Mouse (Mus musculus) neural tube, embryonic 13.5 days (tissue): ENCODE measurements around the gene Gm4312. TPM values are rescaled to one million over a fixed set of nuclear protein-coding genes. Genes with fewer than 3 reads are reported as not detected.
"Not testable (repeated sequence)": the region's sequence is repeated elsewhere in the genome, so short reads cannot be mapped to it uniquely, and the experiment has no call there.

Experiments used
- ATAC-seq: fragments of 200-750 bp; cut with Nextera tagmentation; 2 replicates; pipeline ENCODE4 v1.8.0; 2017; ENCODE audit warnings: low read depth, mild to moderate bottlenecking, moderate TSS enrichment, moderate library complexity
- H3K27ac ChIP-seq: fragments of 300-500 bp; sonication (generic); replicated peaks from 2 replicates; pipeline ENCODE4 v1.5.1; 2015; ENCODE audit warnings: moderate library complexity, mild to moderate bottlenecking, inconsistent platforms
- H3K27me3 ChIP-seq: fragments of 300-500 bp; sonication (generic); 2 replicates; pipeline ENCODE4 v1.6.1; 2015; ENCODE audit warnings: mild to moderate bottlenecking, inconsistent platforms
- H3K36me3 ChIP-seq: fragments of 300-500 bp; sonication (generic); 2 replicates; pipeline ENCODE4 v1.6.1; 2015; ENCODE audit warnings: mild to moderate bottlenecking, inconsistent platforms
- H3K4me1 ChIP-seq: fragments of 300-500 bp; sonication (generic); replicated peaks from 2 replicates; pipeline ENCODE4 v1.6.1; 2015; ENCODE audit warnings: inconsistent platforms
- H3K4me2 ChIP-seq: fragments of 300-500 bp; sonication (generic); 2 replicates; pipeline ENCODE4 v1.6.1; 2015; ENCODE audit warnings: inconsistent platforms, mild to moderate bottlenecking, moderate library complexity
- H3K4me3 ChIP-seq: fragments of 300-500 bp; sonication (generic); 2 replicates; pipeline ENCODE4 v1.5.1; 2015; ENCODE audit warnings: mild to moderate bottlenecking, inconsistent platforms
- H3K9ac ChIP-seq: fragments of 300-500 bp; sonication (generic); 2 replicates; pipeline ENCODE4 v1.6.1; 2015; ENCODE audit warnings: moderate library complexity, mild to moderate bottlenecking, inconsistent platforms
- H3K9me3 ChIP-seq: fragments of 300-500 bp; sonication (generic); 2 replicates; pipeline ENCODE4 v1.6.1; 2016; ENCODE audit warnings: inconsistent platforms
- WGBS: fragments of 180-500 bp; shearing (Covaris S2); methylation state at CpG from one replicate; pipeline ENCODE4 v1.1.7; 2015; 5-methylcytosine and 5-hydroxymethylcytosine counted together
- polyA plus RNA-seq: library from polyadenylated mRNA; unstranded; fragments of >200 nt; fragmentation: Nextera tagmentation; extraction: Ambion mirVana; gene quantifications from 2 replicates; pipeline ENCODE4 v1.2.1, GENCODE M21; 2015

The Gm4312 gene
- not detected in 2 replicates for polyA plus RNA-seq

DNA sequence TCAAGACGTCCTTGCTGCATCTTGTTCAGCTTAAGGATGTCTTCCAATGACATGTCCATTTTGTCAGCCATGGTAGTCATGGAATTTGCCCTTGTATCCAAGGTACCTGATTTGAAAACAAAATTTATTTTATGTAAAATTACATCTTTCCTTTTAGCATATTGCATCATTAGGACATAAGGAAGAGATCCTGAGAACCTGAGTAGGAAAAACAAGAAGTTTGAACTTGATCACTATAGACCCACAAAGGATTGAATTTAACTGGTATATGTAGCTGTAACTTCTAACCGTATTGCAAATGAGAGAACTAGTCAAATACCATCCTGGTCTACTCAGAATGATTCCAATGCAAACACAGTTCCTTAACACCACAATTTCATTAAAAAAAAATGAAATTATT, at the start of gene Gm4312:
Gene Gm4312, minus strand, starts transcription at position 101 of the 400 bp plus-strand sequence.
- not testable (repeated sequence) for H3K4me1 ChIP-seq, H3K27ac ChIP-seq, H3K4me3 ChIP-seq, H3K4me2 ChIP-seq, H3K9me3 ChIP-seq, H3K27me3 ChIP-seq, ATAC-seq, H3K36me3 ChIP-seq, H3K9ac ChIP-seq
- WGBS, result no CpG with 5 or more reads among the region's 2 CpGs

DNA sequence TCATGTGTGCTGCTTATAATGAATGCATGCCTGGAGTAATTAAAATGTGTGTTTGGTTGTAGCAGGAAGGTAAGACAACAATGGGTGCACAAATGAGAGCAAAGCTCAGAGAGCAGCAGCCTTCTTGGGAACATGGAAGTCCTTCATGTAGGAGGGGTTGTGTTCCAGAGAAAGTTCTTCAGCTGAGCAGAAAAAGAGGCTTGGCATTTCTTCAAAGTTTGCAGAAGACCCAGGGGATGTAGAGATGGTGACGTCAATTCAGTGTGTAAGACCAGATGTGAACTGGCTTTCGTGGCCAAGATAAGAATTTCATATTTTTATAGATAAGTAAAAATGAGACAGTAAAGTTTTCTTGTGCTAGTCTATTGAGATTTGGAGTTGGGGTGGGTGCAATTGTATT, 45.2 kb upstream of the Gm4312 start:
- no peak overlapping the region for H3K4me3 ChIP-seq
- H3K9me3 ChIP-seq, result no peaks in the 10 kb centered on the region
- 86% methylated on average over 2 of the region's 2 CpGs for WGBS
- H3K4me1 ChIP-seq, result no peaks in the 10 kb centered on the region
- no peak overlapping the region for H3K27ac ChIP-seq
- H3K4me2 ChIP-seq, result no peak overlapping the region
- no peaks in the 10 kb centered on the region for H3K36me3 ChIP-seq
- ATAC-seq, result no peak
- H3K27me3 ChIP-seq, result no peaks in the 10 kb centered on the region
- no peak overlapping the region for H3K9ac ChIP-seq

DNA sequence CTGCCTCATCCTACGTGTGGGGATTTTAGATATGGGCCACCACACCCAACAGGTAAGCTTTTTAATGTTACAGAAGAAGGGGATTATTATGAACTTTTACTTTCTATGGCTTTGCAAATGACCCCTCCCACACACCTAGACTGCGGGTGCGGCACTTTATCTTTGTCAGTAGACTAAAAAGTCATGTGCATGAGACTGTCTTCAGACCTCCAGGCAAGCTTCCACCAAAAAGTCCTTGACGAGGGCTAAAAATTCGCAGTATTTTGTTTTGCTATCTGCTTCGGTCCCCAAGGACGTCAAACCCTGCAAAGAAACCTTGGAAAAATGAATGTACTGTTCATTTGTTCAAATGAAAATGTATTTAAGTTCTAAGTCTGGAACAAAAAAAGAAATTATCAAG, 33.2 kb upstream of the Gm4312 start:
- 89% methylated on average over 7 of the region's 7 CpGs for WGBS
- Histone ChIP-seq H3K36me3 (no peaks in the 10 kb centered on the region), H3K4me1 (no peaks in the 10 kb centered on the region), H3K27me3 (no peaks in the 10 kb centered on the region), H3K9me3 (no peaks in the 10 kb centered on the region), H3K4me3 (no peak overlapping the region), H3K9ac (no peak overlapping the region), H3K27ac (no peak overlapping the region), H3K4me2 (no peak overlapping the region)
- ATAC-seq, result no peak

DNA sequence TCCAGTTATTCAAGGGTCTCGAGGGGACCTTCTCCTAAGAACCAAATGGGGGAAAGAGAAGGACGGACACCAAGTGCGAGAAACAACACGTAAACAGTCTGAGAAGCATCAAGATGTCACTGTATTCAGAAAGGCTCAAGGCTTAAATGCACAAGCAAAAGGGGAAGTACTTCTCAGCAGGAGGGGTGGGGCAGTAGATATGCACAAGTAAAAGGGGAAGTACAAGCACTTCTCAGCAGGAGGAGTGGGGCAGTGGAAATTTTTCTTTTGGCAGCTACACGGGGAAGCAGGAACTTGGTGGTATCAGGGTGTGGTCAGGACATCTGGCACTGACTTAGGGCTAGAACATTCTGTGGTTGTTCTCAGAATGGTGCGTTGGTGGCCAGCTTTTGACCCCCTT, 19.9 kb upstream of the Gm4312 start:
- not testable (repeated sequence) for H3K27ac ChIP-seq, H3K36me3 ChIP-seq, H3K9ac ChIP-seq, ATAC-seq, H3K9me3 ChIP-seq, H3K27me3 ChIP-seq, H3K4me3 ChIP-seq, H3K4me1 ChIP-seq, H3K4me2 ChIP-seq
- whole genome bisulfite sequencing, result 90% methylated on average over 6 of the region's 6 CpGs

DNA sequence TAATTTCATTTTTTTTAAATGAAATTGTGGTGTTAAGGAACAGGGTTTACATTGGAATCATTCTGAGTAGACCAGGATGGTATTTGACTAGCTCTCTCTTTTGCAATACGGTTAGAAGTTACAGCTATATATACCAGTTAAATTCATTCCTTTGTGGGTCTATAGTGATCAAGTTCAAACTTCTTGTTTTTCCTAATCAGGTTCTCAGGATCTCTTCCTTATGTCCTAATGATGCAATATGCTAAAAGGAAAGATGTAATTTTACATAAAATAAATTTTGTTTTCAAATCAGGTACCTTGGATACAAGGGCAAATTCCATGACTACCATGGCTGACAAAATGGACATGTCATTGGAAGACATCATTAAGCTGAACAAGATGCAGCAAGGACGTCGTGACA, 21.3 kb downstream of the Gm4312 start, which contains the start of gene Gm4307:
Gene Gm4307, plus strand, starts transcription at position 301 of the 400 bp plus-strand sequence.
- not testable (repeated sequence) for H3K4me3 ChIP-seq, H3K9me3 ChIP-seq, H3K9ac ChIP-seq, ATAC-seq, H3K27me3 ChIP-seq, H3K4me1 ChIP-seq, H3K4me2 ChIP-seq, H3K36me3 ChIP-seq, H3K27ac ChIP-seq
- no CpG with 5 or more reads among the region's 3 CpGs for WGBS

DNA sequence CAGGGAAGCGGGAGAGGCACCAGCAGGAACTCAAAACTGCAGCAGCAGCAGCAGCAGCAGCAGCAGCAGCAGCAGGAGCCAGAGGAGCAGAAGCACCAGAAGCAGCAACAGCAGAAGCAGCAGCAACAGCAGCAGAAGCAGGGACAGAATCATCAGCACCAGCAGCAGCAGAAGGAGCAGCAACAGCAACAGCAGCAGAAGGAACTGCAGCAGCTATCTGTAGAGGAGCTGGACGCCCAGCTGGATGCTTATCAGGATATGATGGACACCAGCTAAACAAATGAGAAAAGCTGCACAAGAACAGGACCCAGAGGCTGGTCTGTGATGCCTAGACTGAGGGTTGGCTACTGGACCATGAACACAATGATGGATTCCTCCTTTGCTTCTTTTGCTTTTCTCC, 25.5 kb downstream of the Gm4312 start:
- not testable (repeated sequence) for ATAC-seq, H3K9me3 ChIP-seq, H3K9ac ChIP-seq, H3K4me3 ChIP-seq, H3K27ac ChIP-seq, H3K36me3 ChIP-seq, H3K27me3 ChIP-seq, H3K4me1 ChIP-seq, H3K4me2 ChIP-seq
- WGBS, result 63% methylated on average over 1 of the region's 2 CpGs

DNA sequence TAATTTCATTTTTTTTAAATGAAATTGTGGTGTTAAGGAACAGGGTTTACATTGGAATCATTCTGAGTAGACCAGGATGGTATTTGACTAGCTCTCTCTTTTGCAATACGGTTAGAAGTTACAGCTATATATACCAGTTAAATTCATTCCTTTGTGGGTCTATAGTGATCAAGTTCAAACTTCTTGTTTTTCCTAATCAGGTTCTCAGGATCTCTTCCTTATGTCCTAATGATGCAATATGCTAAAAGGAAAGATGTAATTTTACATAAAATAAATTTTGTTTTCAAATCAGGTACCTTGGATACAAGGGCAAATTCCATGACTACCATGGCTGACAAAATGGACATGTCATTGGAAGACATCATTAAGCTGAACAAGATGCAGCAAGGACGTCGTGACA, 31.6 kb downstream of the Gm4312 start, which contains the start of gene Gm4305:
Gene Gm4305, plus strand, starts transcription at position 301 of the 400 bp plus-strand sequence.
- H3K4me2 ChIP-seq, H3K9ac ChIP-seq, H3K4me3 ChIP-seq, H3K27me3 ChIP-seq, H3K27ac ChIP-seq, H3K9me3 ChIP-seq, H3K4me1 ChIP-seq, ATAC-seq, H3K36me3 ChIP-seq: not testable (repeated sequence)
- no CpG with 5 or more reads among the region's 3 CpGs for WGBS

DNA sequence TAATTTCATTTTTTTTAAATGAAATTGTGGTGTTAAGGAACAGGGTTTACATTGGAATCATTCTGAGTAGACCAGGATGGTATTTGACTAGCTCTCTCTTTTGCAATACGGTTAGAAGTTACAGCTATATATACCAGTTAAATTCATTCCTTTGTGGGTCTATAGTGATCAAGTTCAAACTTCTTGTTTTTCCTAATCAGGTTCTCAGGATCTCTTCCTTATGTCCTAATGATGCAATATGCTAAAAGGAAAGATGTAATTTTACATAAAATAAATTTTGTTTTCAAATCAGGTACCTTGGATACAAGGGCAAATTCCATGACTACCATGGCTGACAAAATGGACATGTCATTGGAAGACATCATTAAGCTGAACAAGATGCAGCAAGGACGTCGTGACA, 36.7 kb downstream of the Gm4312 start, which contains the start of gene Gm4303:
Gene Gm4303, plus strand, starts transcription at position 301 of the 400 bp plus-strand sequence.
- H3K36me3 ChIP-seq, ATAC-seq, H3K4me3 ChIP-seq, H3K9me3 ChIP-seq, H3K4me1 ChIP-seq, H3K27me3 ChIP-seq, H3K4me2 ChIP-seq, H3K9ac ChIP-seq, H3K27ac ChIP-seq: not testable (repeated sequence)
- WGBS, result no CpG with 5 or more reads among the region's 3 CpGs

DNA sequence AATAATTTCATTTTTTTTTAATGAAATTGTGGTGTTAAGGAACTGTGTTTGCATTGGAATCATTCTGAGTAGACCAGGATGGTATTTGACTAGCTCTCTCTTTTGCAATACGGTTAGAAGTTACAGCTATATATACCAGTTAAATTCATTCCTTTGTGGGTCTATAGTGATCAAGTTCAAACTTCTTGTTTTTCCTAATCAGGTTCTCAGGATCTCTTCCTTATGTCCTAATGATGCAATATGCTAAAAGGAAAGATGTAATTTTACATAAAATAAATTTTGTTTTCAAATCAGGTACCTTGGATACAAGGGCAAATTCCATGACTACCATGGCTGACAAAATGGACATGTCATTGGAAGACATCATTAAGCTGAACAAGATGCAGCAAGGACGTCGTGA, 41.8 kb downstream of the Gm4312 start, which contains the start of gene Gm4302:
Gene Gm4302, plus strand, starts transcription at position 301 of the 400 bp plus-strand sequence.
- not testable (repeated sequence) for H3K27ac ChIP-seq, H3K9me3 ChIP-seq, H3K4me2 ChIP-seq, ATAC-seq, H3K4me3 ChIP-seq, H3K36me3 ChIP-seq, H3K9ac ChIP-seq, H3K27me3 ChIP-seq, H3K4me1 ChIP-seq
- WGBS, result no CpG with 5 or more reads among the region's 3 CpGs

DNA sequence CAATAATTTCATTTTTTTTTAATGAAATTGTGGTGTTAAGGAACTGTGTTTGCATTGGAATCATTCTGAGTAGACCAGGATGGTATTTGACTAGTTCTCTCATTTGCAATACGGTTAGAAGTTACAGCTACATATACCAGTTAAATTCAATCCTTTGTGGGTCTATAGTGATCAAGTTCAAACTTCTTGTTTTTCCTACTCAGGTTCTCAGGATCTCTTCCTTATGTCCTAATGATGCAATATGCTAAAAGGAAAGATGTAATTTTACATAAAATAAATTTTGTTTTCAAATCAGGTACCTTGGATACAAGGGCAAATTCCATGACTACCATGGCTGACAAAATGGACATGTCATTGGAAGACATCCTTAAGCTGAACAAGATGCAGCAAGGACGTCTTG, 47.0 kb downstream of the Gm4312 start, which contains the start of gene Gm4301:
Gene Gm4301, plus strand, starts transcription at position 301 of the 400 bp plus-strand sequence.
- H3K9ac ChIP-seq, H3K4me2 ChIP-seq, H3K4me3 ChIP-seq, H3K27me3 ChIP-seq, H3K9me3 ChIP-seq, H3K36me3 ChIP-seq, H3K27ac ChIP-seq, H3K4me1 ChIP-seq, ATAC-seq: not testable (repeated sequence)
- no CpG with 5 or more reads among the region's 2 CpGs for WGBS

Other genes with a start within 250 kb of the Gm4312 start
- gene Gm4301, start 46.9 kb downstream of the Gm4312 start, polyA plus RNA-seq, result not detected in 2 replicates
- not detected in 2 replicates for gene Gm4302, start 41.7 kb downstream of the Gm4312 start, polyA plus RNA-seq
- gene Gm4303, start 36.6 kb downstream of the Gm4312 start, polyA plus RNA-seq, result not detected in 2 replicates
- gene Gm4305, start 31.5 kb downstream of the Gm4312 start, polyA plus RNA-seq, result not detected in 2 replicates
- not detected in 2 replicates for gene Gm4307, start 21.2 kb downstream of the Gm4312 start, polyA plus RNA-seq
- gene Tmtc3, start 104.8 kb upstream of the Gm4312 start, polyA plus RNA-seq, result 12.8 and 13.0 TPM in 2 replicates
- gene Cep290, start 105.0 kb upstream of the Gm4312 start, polyA plus RNA-seq, result 5.7 and 6.2 TPM in 2 replicates
- 12.3 and 12.8 TPM in 2 replicates for gene 4930430F08Rik, start 207.9 kb upstream of the Gm4312 start, polyA plus RNA-seq
- 0.36 and 0.47 TPM in 2 replicates for gene 1700017N19Rik, start 207.9 kb upstream of the Gm4312 start, polyA plus RNA-seq